Mouse (Mus musculus) erythroblast, adult 5-6 weeks (primary cell): ENCODE data around the gene Usp32. TPM values are rescaled to one million over a fixed set of nuclear protein-coding genes. Genes with fewer than 3 reads are reported as not detected.

Experiments
- ATAC-seq: replicated peaks from 2 replicates; pipeline ENCODE4 v1.8.0; 2016; ENCODE audit warnings: moderate number of reproducible peaks, mild to moderate bottlenecking, moderate TSS enrichment, inconsistent platforms; ENCODE audit not compliant: poor library complexity, low FRiP score, severe bottlenecking
- total RNA-seq, 2 experiments: library from RNA; stranded (forward) in 1 of 2; stranded (reverse) in 1 of 2; fragments of 150-400 nt in 1 of 2; fragments of 200-764, 138-1000 nt in 1 of 2; gene quantifications; 2 replicates each; pipeline versions ENCODE4 v1.2.3 to v1.2.4; 2015 to 2017; ENCODE audit warnings: low replicate concordance in 2 of 2

Gene Usp32
- total RNA-seq, 2 experiments from 2014 or later = 367 to 512 TPM

DNA sequence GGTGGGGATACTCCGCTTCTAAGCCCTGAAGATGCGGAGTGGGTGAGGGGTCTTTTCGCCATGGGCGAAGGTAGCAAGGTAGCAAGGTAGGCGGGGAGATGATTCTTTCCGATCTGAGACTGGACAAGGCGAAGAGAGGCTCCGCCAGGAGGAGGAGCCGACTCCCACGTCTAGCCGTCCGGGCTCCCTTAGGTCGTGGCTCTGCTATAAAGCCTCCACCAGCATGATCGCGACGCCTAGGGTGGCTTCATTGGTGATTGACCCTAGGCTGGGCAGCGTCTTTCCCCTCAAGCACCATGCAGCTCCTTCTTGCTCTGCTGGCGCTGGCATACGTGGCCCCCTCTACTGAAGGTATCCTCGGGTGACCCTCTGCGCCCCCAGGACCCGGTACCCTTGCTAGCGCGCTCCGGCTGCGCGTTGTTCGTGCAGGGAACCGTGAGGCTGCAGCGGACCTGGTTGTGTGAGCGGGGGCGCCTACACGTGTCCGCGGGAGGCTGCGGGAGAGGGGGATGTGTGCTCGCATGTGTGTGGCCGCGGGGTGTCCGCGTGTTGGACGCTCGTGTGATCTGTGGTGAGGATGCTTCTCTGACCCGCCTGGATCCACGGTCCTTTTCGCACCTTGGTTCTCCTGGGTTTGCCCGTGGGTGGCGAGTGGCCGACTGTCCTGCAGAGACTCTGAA lies 182.2 kb downstream of the Usp32 start, which contains the start of gene Car4:
Gene Car4, plus strand, starts transcription at position 196 of the 680 bp plus-strand sequence.
- ATAC-seq = no peak

DNA sequence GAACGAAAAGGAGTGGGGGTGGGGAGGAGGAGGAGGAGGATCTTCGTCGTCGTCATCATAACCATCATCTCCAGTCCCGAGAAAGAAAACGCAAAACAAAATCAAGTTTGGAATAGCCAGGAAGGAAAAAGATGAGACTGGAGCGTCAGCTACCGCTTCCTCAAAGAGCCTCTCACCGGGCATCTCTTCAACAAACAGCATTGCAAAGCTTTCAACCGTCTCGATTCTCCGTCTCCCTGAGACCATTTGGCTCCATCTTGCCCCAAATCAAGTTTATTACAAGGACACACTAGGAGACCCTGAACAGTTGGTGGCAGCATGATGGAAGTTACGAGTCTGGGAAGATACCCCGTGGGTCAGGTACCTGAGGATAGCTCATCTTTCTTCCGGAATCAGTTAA lies 182.8 kb downstream of the Usp32 start:
- no peak for ATAC-seq

DNA sequence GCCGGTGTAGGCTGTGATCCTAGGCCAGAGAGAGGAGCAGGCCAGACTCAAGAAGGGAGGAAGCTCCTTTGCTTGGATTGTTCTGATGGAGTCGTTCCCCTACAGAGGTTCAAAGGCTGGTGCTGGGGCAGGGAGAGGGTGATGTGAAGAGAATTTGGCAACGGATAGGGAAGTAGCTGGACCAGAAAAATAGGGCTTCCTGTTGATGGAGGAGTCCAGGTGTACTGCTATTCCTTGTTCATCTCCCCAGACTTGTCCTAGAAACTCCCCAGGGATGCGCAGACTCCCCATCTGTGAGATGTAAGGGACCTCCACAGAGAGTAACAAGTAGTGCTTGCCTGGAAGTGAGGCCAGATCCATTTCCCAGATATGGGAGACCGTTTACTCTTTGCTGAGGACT lies 183.6 kb downstream of the Usp32 start:
- no peak for ATAC-seq

DNA sequence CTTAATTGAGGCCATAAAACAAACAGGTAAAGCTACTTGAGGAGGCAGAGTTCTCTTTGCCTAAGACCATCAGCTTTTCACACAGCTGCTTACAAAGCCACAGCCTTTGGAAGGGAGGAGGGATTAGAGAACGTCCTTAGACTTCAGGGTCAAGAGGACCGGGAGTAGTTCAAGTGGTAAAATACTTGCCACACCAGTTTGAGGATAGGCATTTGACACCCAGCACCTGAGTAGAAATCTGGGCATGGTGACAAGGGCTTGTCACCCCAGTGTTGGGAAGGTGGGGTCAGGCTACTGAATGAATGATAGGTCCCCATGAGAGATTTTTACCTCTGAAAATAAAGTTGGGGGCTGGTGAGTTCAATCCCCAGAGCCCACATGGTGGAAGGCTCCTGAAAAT lies 187.3 kb downstream of the Usp32 start:
- no peak for ATAC-seq

DNA sequence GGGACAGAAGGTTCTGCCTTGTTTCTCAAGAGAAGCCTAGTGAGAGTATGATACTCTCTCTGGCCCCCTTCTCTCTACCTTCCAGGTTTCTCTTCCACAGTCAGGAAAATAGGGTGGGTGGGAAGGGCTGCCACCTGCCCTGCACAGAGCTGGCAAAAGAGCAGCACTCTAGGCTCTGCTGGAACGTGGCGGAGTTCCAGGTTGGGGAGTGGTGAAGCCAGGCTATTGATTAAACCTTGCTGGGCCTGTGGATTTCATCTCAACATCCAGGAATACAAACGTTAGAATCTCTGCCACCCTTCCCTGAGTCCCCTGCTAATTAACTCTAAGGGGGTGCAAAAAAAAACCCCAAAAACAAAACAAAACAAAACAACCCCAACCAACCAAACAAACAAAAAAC lies 191.4 kb downstream of the Usp32 start:
- no peak for ATAC-seq

DNA sequence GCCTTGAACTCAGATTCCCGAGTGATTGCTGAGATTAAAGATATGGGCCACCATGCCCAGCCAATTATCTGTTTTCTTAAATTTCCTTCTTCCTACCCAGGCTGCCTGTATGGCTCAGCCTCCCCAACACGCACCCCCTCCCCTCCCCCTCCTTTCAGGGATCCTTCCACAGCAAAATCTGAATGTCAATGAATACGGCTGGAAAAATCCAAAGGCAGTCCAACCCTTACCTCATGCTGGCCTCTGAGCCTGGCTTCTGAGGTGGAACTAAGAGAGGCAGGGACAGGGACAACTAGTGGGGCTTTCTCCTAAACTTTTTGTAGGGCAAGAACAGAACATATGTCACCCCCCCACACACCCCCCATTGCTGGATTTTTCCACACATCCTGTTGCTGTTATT lies 191.8 kb downstream of the Usp32 start:
- ATAC-seq = no peak

DNA sequence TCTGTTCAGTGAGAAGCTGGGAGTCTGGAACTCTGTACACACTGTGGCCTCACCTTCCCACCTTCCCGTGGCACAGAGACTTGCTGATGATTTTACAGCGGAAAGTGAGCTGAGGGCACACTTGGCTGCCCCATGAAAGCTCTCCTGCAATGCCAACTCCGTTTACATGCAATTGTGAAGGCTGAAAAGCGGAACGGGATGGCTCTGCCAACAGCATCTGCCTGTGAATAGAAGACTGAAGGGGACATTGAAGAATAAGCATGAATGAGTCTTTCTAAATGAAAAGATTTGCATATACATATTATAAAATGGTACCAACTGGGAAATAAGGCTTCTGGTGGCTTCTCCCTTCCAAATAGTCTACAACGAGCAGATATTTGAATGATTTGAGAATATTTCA lies 192.8 kb downstream of the Usp32 start:
- no peak for ATAC-seq

DNA sequence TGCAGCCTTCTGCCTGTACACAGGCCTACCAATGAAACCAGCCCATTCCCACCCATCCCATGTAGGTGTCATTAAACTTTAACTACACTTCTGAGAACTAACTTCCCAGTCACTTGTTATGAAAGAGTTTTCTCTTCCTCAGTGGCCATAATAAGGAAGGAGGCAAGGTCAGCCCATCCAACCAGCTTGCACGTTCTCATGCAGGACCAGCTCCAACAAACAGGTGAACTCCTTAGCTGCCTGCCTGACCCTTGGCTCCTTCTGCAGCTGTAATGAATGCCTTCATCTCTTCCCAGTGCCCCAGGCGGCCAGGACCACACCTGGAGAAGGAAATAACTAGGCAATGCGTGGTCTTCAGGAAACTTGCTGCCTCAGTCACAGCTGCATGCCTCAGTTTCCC lies 194.1 kb downstream of the Usp32 start:
- ATAC-seq = no peak

DNA sequence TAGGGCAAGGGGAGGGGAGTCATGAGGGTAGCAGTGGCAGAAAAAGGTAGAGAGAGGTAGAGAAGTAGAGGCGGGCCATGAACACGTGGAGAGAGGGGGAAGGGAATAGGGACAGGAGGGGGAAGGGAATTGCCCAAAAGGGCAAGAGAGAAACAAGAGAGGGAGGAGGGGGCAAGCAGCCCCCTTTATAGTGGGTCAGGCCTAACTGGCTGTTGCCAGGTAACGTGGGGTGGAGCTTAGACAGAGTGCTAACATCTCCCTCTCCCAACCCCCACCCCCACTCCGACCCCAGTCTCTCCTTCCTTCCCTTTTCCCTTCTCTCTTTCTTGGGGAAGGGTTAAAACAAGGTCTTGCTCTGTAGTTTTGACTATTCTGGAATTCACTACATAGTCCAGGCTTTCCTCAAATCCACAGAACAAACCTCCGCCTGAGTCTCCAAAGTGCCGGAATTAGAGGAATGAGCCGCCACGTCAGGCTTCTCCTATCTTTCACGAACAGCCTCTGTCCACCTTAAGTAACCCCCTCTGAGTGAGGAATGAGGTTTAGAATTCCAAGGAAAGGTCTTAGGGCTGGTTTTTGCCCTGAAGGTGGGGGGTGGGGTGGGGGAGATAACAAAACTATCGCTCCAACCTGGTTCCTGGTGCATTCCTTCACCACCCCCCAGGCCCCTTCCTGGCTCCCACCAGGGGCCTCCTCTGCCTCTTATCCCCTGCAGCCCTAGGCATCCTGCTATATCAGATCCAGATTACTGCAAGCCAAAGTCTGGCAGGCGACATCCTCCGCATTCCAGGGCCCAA lies 195.1 kb downstream of the Usp32 start:
- no peak for ATAC-seq

DNA sequence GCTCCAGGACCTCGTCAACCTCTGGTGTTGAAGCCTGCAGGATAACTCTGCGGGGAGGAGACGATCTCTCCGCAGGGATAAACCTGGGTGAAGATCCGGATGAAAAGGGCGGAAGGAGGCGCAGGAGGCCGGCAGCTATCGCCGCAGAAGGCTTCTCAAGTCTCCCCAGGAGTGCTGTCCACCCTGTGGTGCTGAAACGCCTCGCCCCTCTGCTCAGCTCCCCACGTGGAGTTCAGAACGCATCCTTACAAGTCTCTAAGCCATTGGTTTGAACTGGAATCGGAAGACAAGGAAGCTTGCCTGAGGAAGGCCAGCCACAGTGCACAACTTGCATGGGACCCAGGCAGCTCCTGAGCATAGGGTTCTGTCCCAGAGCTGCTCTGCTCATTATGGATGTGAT lies 196.0 kb downstream of the Usp32 start:
- 0 out of 2 replicates have a peak, but pooled peaks have one; percentile 18 for ATAC-seq

DNA sequence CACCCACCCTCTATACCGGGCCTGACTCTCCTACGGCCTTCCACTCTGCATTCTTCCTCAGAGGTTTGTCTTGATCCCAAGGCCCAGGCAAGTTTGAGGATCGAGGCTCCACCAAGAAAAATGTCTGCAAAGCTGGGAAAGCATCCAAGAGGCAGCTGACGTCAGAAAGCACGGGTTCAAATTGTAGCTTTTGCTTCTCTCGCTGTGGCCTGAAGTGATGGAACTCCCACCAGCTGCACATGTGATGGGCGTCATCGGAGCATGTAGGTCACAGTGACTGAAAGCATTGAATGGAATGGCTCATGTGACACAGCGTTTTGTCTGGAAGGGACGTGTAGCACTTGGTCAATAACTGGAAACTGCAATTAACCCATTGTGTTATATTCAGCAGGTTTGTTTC lies 199.8 kb downstream of the Usp32 start:
- no peak for ATAC-seq

DNA sequence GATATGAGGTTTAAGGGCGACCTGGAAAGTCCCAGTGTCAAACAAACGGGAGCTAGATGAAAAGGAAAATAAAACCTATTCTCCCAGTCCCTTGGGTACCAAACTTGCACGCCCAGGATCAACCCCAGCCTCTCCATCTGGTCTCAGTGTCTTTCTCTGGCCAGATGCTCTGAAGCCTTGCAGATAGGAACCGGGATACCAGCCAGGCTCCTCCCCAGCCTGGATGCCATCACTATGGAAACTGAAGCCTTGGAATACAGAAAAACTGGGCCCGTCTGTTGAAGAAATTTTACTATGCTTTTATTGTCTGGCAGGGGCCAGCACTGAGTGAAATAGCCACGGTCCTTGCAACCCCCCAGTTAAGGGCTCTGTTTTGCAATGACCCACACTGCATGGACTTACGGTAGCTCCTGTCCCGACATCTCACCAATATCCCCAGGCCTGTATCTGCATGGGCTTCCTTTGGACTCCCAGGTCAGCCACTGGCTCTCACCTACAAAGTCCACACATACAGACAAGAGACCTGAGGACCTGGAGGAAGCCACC lies 200.4 kb downstream of the Usp32 start:
- ATAC-seq = no peak

Other genes starting within 250 kb of the Usp32 start
- 1.5 and 6.5 TPM in 2 replicates for gene Znhit3, start 223.8 kb downstream of the Usp32 start, total RNA-seq (2015; ENCODE audit: low replicate concordance)
- gene Znhit3, start 223.8 kb downstream of the Usp32 start, total RNA-seq (2017; ENCODE audit: low replicate concordance) = 3.7 and 9.1 TPM in 2 replicates
- not detected in 2 replicates for gene Car4, start 182.4 kb downstream of the Usp32 start, total RNA-seq (2015; ENCODE audit: low replicate concordance)
- gene Car4, start 182.4 kb downstream of the Usp32 start, total RNA-seq (2017; ENCODE audit: low replicate concordance) = not detected in 2 replicates
- not detected in 2 replicates for gene 1700125H20Rik, start 30.2 kb upstream of the Usp32 start, total RNA-seq (2015; ENCODE audit: low replicate concordance)
- not detected in 2 replicates for gene 1700125H20Rik, start 30.2 kb upstream of the Usp32 start, total RNA-seq (2017; ENCODE audit: low replicate concordance)
- 9.8 and 11.0 TPM in 2 replicates for gene Appbp2, start 95.0 kb upstream of the Usp32 start, total RNA-seq (2015; ENCODE audit: low replicate concordance)
- gene Appbp2, start 95.0 kb upstream of the Usp32 start, total RNA-seq (2017; ENCODE audit: low replicate concordance) = 5.7 and 6.6 TPM in 2 replicates
- gene Ppm1d, start 171.1 kb upstream of the Usp32 start, total RNA-seq (2015; ENCODE audit: low replicate concordance) = 58.6 and 66.0 TPM in 2 replicates
- 51.8 and 65.5 TPM in 2 replicates for gene Ppm1d, start 171.1 kb upstream of the Usp32 start, total RNA-seq (2017; ENCODE audit: low replicate concordance)
- 97.0 and 130 TPM in 2 replicates for gene Bcas3, start 213.0 kb upstream of the Usp32 start, total RNA-seq (2015; ENCODE audit: low replicate concordance)
- gene Bcas3, start 213.0 kb upstream of the Usp32 start, total RNA-seq (2017; ENCODE audit: low replicate concordance) = 136 and 143 TPM in 2 replicates